Mouse (Mus musculus): ENCODE measurements around the gene Gm45753.
A peak's percentile ranks its signal among the peaks of the same experiment; 100 is the strongest.

The Gm45753 gene

GRCm38 (mm10) chr8:45269056-45269455 is 39.2 kb downstream of the Gm45753 start:
- DNase-seq = no peak

- no peak for DNase-seq
These were observed 39.8 kb downstream of the Gm45753 start for GRCm38 (mm10) chr8:45268485-45268884.

GRCm38 (mm10) chr8:45267611-45268391 is 40.5 kb downstream of the Gm45753 start:
- DNase-seq = no peak

- DNase-seq = no peak
These were observed 41.3 kb downstream of the Gm45753 start for GRCm38 (mm10) chr8:45266993-45267392.

- DNase-seq = no peak
These were observed 43.3 kb downstream of the Gm45753 start for GRCm38 (mm10) chr8:45264918-45265317.

- no peak for DNase-seq
These were observed 45.4 kb downstream of the Gm45753 start for GRCm38 (mm10) chr8:45262851-45263250.

GRCm38 (mm10) chr8:45261920-45262319 is 46.3 kb downstream of the Gm45753 start, which contains the start of gene F11:
TSS of gene F11 (minus strand) at chr8:45262031.
- no peak for DNase-seq

GRCm38 (mm10) chr8:45258421-45258820 is 49.8 kb downstream of the Gm45753 start:
- no peak for DNase-seq

- DNase-seq = no peak
These were observed 53.2 kb downstream of the Gm45753 start for GRCm38 (mm10) chr8:45255040-45255439.

- DNase-seq = no peak
These were observed 53.9 kb downstream of the Gm45753 start for GRCm38 (mm10) chr8:45254194-45254842.

GRCm38 (mm10) chr8:45253586-45253985 is 54.7 kb downstream of the Gm45753 start:
- DNase-seq = no peak

GRCm38 (mm10) chr8:45253111-45253510 is 55.2 kb downstream of the Gm45753 start:
- no peak for DNase-seq

- no peak for DNase-seq
These were observed 62.0 kb downstream of the Gm45753 start for GRCm38 (mm10) chr8:45246307-45246706.

GRCm38 (mm10) chr8:45239363-45239762 is 68.9 kb downstream of the Gm45753 start:
- no peak for DNase-seq

- no peak for DNase-seq
These were observed 70.0 kb downstream of the Gm45753 start for GRCm38 (mm10) chr8:45238282-45238681.

GRCm38 (mm10) chr8:45236164-45236912 is 71.9 kb downstream of the Gm45753 start:
- DNase-seq = peak; percentile 40

- no peak for DNase-seq
These were observed 73.0 kb downstream of the Gm45753 start for GRCm38 (mm10) chr8:45235228-45235627.

GRCm38 (mm10) chr8:45233256-45233655 is 75.0 kb downstream of the Gm45753 start:
- no peak for DNase-seq

Data from right cerebral cortex, postnatal 25 days (tissue).